Mouse (Mus musculus) embryonic fibroblast, embryonic 13.5 days (primary cell): ENCODE results near the gene Bckdhb.

ENCODE experiments used
- CTCF ChIP-seq: IDR thresholded peaks from 2 replicates; pipeline ENCODE4 v1.5.1; 2011; ENCODE audit warnings: mild to moderate bottlenecking, control low read depth, low read length, moderate library complexity, borderline replicate concordance; ENCODE audit not compliant: insufficient read depth
- POLR2A ChIP-seq: IDR thresholded peaks from 2 replicates; pipeline ENCODE4 v1.6.1; 2011; ENCODE audit warnings: low read depth, mild to moderate bottlenecking, control low read depth, low read length, moderate library complexity

DNA sequence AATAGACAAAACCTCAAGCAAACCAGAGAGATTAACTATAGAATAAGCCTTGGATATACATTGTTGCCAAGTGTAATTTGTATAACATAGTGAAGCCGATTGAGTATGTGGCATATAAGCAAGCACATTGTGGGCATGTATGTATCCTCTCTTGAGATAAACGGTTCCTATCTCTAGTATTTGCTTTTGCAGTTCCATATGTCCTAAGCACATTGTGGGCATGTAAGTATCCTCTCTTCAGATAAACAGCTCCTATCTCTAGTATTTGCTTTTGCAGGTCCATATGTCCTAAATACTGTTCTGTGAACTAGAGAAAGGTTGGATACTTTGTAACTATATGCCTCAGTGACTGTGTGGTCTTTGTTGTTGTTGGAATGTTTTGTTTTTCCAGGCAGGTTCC lies 48.5 kb downstream of the Bckdhb start:
- TF ChIP-seq CTCF (no peak), POLR2A (no peak)
